Mouse (Mus musculus) liver (tissue): ENCODE data around the gene Atp2b4.

Experiments
- DNase-seq: peaks from one replicate; pipeline ENCODE4 v3.0.0-alpha.2; 2020; ENCODE audit warnings: mixed read lengths

Atp2b4 gene

GRCm38 (mm10) chr1:133800948-133801393 is at the start of gene Atp2b4:
Gene Atp2b4 (minus strand): TSS chr1:133801041.
- peak; percentile 100 for DNase-seq

DNA sequence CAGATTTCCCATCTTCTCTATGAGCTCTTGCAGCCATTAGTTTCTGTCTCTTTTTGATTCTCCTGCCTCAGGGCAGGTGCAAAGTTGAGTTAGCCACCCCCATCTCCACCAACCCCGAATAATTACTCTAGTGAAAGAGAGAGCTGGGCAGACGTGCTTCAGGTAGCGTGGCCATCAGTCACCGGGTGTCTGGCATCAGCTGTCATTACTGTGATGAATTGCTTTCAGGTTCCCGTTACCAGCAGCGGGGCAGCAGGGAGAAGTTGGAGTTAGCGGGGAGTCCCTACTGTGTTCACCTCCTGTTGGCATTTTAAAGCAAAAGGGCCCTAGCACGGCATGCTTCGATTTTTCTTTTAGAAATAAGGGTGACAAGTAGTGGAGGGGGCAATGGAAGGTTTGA is 43.9 kb upstream of the Atp2b4 start:
- no peak for DNase-seq

GRCm38 (mm10) chr1:133843900-133844299 is 43.1 kb upstream of the Atp2b4 start:
- peak; percentile 71 for DNase-seq

GRCm38 (mm10) chr1:133843370-133843769 is 42.5 kb upstream of the Atp2b4 start:
- DNase-seq, result no peak

DNA sequence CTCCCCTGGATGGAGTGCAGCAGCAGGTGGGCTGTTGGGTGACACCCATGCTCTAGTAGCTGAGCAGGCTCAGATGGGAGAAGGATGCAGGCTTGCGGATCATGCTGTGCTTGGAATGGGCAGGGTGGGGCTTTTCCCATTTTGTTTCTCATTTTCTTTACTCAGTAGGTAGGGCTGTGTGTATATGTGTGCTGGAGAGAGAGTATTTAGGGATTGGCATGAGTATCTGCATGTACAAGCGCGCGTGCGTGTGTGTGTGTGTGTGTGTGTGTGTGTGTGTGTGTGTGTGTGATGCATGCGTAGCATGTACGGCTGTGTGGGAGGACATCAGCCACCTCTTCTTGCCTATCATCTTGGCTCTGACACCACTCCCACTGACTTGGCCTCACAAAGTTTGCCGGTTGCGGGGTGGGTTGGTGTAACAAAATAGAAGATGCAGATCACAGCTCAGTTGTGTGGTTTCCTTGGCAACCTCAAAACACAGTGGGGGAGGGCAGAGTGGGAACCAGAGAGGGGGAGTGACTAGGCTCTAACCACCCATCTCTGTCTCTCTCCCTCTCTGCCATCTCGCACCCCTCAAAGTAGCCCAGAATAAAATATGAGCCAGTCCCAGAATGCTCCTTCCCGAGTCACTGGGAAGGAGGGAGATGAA is 41.4 kb upstream of the Atp2b4 start:
- DNase-seq, result no peak

- no peak for DNase-seq
These were observed 40.5 kb upstream of the Atp2b4 start for GRCm38 (mm10) chr1:133841171-133841926.

- no peak for DNase-seq
These were observed 39.7 kb upstream of the Atp2b4 start for GRCm38 (mm10) chr1:133840530-133840929.

DNA sequence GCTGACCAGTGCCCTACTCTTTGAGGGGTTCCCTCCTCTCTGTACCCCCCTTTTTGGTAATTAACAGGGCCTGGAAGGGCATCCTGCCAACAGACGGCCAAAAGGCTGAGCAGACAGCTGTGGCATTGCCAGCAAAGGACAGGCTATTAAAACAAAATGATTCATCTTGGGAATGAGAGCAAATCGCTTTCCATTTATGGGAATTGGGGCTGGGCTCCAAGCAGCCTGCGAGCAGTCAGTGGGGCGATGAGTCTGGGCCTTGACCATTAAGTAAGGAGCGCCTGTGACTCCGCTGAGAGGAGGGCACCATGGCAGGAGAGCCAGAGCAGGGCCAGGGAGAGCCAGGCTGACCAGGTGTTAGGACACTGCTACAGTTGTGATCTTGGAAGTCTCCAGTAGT is 33.5 kb upstream of the Atp2b4 start:
- no peak for DNase-seq

DNA sequence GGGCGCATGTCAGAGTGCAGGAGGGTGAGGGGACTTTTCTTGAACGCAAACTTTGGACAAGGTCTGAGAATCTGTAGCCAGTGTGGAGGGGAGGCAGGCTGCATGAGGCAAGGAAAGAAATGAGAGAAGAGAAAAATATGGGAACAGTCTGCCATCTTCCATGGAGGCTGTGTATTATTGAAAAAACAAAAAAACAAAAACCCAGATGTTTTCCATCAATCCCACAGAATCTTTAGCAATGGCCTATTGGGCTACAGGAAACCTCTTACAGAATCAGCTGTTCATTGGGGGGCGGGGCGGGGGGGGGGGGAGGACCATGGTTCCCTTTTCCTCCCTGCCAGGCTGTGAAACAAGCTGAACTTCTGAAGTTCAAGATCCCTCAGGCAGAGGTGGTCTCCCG is 31.9 kb upstream of the Atp2b4 start:
- DNase-seq, result no peak

DNA sequence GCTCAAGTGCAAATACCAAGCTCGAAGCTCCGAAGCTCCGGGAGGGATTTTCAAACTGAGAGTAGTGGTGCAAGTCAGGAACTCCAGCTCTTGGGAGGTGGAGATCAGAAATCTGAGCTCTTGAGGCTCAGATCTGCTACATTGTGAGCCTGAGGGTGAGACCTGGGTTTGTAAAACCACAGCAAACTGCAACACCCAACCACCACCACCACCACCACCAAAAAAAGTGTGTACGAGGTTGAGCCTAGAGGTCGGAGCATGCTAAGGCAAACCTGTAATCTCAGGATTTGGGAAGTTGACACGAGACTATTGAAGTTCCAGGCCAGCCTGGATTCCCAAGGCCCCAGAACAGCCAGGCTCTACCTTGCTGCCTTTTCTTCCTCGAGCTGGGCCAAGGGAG is 25.4 kb upstream of the Atp2b4 start:
- DNase-seq, result no peak

DNA sequence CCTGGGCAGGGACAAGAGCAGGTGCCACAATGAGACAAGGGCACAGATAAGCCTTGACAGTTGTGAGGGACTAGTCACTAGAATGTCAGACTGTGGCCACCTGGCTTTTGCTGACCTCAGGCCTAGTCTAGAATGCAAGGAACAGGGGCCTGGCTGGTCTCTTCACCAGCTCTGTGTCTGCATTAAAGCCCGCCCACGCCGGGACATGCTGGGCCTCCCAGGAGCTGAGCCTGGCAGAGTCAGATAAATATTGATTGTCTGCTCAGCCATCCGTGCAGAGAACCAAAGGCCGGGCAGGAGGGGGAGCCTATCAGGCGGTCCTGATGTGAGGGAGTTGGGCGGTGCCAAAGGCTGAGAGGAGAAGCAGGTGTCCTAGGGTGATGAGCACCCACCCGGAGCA is 24.7 kb upstream of the Atp2b4 start:
- peak; percentile 98 for DNase-seq

GRCm38 (mm10) chr1:133825140-133825539 is 24.3 kb upstream of the Atp2b4 start:
- DNase-seq, result peak; percentile 58

DNA sequence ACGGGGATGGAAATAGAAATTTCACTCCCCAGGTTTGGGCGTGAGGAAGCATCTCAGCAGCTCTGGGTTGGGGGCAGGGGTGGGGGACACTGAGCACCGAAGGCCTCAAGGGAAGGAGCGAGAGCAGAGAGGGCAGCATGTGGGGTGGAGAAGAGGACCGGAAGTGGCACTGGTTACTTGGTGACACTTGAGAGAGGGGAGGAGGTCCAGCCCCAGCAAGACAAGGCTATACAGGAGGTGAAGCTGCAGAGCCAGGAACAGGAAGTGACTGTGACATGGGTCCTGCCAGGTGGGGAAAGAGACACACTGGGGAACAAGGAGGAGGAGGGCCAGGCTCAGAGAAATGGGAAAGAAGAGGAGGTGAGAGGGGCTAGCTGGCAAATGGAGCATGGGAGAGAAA is 20.3 kb upstream of the Atp2b4 start:
- DNase-seq, result no peak

- DNase-seq, result no peak
These were observed 19.3 kb upstream of the Atp2b4 start for GRCm38 (mm10) chr1:133820100-133820499.

GRCm38 (mm10) chr1:133818531-133818930 is 17.7 kb upstream of the Atp2b4 start:
- DNase-seq, result no peak

- peak; percentile 57 for DNase-seq
These were observed 15.1 kb upstream of the Atp2b4 start for GRCm38 (mm10) chr1:133815747-133816491.

DNA sequence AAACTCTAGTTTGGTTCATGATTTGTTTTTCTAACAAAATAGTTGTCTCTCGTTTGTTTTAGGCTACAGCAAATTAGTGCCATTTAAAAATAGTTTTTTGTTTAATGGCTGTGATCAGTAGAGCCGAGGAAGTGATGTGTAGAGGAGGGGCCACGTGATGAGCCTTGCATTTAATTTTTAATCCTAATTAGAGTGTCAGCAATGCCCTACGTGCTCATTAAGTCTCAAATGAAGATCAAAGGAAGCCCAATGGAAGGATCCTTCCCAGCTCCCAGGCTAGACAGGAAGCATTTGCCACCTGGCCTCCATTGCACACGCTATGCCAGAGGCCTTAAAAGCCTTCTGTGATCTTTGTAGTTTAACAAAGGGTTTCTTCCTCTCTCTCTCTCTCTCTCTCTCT is 8.5 kb upstream of the Atp2b4 start:
- DNase-seq, result no peak

DNA sequence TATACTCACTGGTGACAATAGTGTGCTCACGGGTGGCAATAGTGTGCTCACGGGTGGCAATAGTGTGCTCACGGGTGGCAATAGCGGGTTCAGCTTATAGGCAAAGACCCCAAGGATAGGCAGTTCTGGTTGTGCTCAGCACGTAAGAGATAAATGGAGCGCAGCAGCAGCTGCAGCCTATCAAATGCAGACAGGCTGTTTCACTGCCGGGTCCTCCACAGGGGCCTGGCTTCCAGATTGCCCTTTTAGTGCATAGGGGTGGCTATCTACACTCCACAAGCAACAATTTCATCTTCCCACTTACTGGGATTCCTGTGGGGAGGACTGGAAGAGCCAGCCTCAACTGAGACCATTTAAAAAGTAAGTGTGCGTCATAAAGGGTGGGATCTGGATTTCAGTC is 7.2 kb upstream of the Atp2b4 start:
- DNase-seq, result peak; percentile 55

DNA sequence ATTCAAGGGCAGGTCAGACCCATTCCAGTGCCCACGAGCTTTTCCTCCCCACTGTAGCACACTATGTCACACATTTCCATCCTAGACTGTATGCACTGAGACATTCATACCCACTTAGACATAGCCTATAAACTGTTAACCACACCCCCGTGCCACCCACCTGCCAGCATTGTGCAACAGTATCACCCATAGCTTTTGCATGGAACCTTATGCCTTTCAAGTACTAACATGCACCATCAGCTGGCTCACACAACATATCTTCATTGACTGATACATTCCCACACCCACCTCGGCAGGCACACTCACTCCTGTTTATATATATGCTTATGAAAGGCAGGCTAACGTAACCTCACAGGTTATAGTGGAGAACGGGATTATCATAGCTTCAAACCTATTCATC is 902 bp upstream of the Atp2b4 start:
- no peak for DNase-seq

DNA sequence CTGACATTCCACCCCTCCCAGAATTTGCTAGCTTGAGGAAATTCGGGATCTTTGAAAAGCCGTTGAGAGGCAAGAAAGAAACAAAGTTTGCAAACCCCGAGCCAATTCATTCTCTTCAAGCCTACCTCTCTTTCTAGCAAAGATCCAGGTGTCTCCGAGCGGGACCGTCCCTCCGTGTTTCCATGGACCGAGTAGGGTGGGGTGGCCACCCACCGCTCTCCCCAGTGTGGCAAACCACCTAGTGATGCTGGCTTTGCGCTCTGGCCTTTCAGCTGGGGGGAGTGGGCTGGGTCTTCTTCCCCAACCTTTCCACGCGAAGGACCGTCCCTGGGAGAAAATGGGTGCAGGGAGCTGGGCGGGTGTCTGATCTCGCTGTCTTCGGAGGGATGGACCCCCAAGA is 329 bp downstream of the Atp2b4 start:
- DNase-seq, result no peak

DNA sequence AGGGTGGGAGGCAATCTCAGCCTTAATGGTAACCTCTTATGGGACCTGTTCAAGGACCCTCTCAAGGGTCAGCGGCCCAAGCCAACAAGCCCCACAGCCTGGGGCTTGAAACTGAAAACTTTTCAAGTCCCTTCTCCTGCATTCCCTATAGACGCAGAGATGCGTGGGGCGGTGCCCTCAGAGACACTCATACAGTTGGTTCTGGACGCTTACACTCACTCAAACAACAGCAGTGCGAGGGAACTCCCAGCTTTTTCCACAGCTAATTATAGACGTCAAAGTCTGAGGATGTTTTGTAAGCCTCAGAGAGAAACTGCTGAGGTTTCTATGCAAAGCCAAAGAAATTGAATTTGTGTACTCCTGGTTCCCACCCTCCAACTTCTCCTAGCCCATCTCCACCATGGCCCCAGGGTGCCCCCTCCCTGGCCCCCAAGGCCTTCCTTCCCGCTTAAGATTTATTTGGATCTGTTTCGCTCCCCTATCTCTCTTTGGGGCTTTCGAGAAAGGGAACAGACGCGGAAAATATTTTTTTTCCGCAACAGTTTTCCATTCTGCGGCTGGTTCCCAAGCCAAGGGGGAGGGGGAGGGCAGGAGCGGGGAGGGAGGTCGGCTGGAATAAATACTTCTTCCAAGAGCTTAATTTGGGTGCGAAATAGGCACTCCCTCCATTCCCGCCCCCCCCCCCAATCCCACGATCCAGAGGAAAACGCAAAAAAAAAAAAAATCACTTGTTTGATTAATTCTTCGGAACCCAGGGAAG is 975 bp downstream of the Atp2b4 start:
- DNase-seq, result peak; percentile 80

DNA sequence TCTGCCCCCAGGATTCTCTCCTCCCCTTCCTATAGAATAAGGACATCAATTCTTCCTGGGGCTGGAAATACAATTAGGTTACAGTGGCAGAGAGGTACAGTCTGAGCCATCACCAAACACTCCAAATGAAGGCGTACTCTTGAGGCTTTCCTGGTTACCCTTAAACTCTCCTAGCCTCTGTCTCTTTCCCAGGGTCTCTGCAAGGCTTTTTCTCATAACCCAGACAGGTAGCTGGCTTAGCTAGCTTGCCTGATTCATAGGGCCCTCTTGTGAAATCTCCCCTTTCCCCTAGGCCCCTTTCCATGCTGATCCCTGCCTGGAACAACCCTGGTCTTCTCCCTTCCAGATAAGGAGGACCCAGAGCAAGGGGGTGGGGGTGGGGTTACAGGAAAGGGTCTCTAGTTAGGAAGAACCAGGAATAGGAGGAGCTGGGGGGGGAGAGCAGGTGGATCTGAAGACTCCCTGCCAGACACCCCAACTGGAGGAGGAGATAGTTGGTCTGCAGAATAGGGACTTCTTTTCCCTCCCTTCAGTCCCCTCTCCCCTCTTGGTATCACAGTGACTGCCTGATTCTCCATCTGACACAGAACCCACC is 1.9 kb downstream of the Atp2b4 start:
- DNase-seq, result peak; percentile 51
